Mouse (Mus musculus) urinary bladder, postnatal 4 days (tissue): ENCODE data around the gene Plcb1.

Experiments
- DNase-seq, 2 experiments: peaks; one replicate each; pipeline ENCODE4 v3.0.0; 2021 to 2022; ENCODE audit warnings: low spot score in 2 of 2

Gene Plcb1

GRCm38 (mm10) chr2:134785970-134786855 lies at the start of gene Plcb1:
Gene Plcb1 (plus strand): TSS chr2:134786067.
- DNase-seq, result peak; percentile 78 to 87

- no peak for DNase-seq
Observed at GRCm38 (mm10) chr2:134755537-134755936, 30.3 kb upstream of the Plcb1 start.

GRCm38 (mm10) chr2:134756086-134756485 lies 29.8 kb upstream of the Plcb1 start:
- no peak for DNase-seq

- no peak for DNase-seq
Observed at GRCm38 (mm10) chr2:134761029-134761428, 24.8 kb upstream of the Plcb1 start.

GRCm38 (mm10) chr2:134763406-134763990 lies 22.4 kb upstream of the Plcb1 start:
- DNase-seq, result no peak

GRCm38 (mm10) chr2:134764506-134764905 lies 21.4 kb upstream of the Plcb1 start:
- DNase-seq, result no peak

- DNase-seq, result no peak
Observed at GRCm38 (mm10) chr2:134779826-134780225, 6.0 kb upstream of the Plcb1 start.

GRCm38 (mm10) chr2:134780316-134780715 lies 5.6 kb upstream of the Plcb1 start:
- DNase-seq, result no peak

- DNase-seq, result no peak
Observed at GRCm38 (mm10) chr2:134786856-134787250, 986 bp downstream of the Plcb1 start.

GRCm38 (mm10) chr2:134787336-134788095 lies 1.6 kb downstream of the Plcb1 start:
- no peak for DNase-seq

- no peak for DNase-seq
Observed at GRCm38 (mm10) chr2:134792926-134793325, 7.1 kb downstream of the Plcb1 start.

- DNase-seq, result no peak
Observed at GRCm38 (mm10) chr2:134800226-134800625, 14.4 kb downstream of the Plcb1 start.

GRCm38 (mm10) chr2:134816383-134816782 lies 30.5 kb downstream of the Plcb1 start:
- peak in 1 of 2 experiments; percentile 19 for DNase-seq

- no peak for DNase-seq
Observed at GRCm38 (mm10) chr2:134817058-134817840, 31.4 kb downstream of the Plcb1 start.

GRCm38 (mm10) chr2:134821176-134821575 lies 35.3 kb downstream of the Plcb1 start:
- no peak for DNase-seq

- DNase-seq, result no peak
Observed at GRCm38 (mm10) chr2:134825645-134826044, 39.8 kb downstream of the Plcb1 start.

- no peak for DNase-seq
Observed at GRCm38 (mm10) chr2:134826111-134827005, 40.5 kb downstream of the Plcb1 start.

GRCm38 (mm10) chr2:134827778-134828487 lies 42.1 kb downstream of the Plcb1 start:
- no peak for DNase-seq

- DNase-seq, result no peak
Observed at GRCm38 (mm10) chr2:134831861-134832260, 46.0 kb downstream of the Plcb1 start.

- DNase-seq, result no peak
Observed at GRCm38 (mm10) chr2:134836097-134836496, 50.2 kb downstream of the Plcb1 start.
